Mouse (Mus musculus): ENCODE results near the gene Ptprc. TPM values are rescaled to one million over a fixed set of nuclear protein-coding genes. Genes with fewer than 3 reads are reported as not detected.
A peak's percentile ranks its signal among the peaks of the same experiment; 100 is the strongest.

Gene Ptprc
- total and polyA plus RNA-seq, 3 experiments = 5.0 to 8.0 (median 5.8) TPM

DNA sequence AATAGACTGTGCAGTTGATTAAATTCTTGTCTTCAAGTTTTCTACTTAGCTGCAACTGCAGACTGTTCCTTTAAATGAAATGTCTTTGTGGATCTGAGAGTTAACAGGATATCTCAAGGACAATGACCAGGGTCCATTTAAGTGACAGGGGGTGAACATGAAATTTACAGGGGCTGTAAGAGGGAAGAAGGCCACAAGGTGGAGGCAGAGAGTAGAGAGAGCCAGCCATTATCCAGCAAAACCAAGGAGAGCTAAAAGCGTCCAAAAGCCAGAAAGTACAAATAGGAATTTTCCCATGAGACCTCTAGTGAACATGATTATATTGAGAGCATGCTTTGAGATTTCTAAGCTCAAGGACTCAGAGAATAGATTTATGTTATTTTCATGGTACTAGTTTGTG, 89.7 kb downstream of the Ptprc start:
- no peak for DNase-seq
- 0% methylated on average over 1 of the region's 1 CpGs for WGBS
- no peak overlapping the region for H3K9ac ChIP-seq (ENCODE audit: low read depth, low read length)
- H3K4me3 ChIP-seq = no peak overlapping the region
- TF ChIP-seq POLR2A (IDR thresholded peaks at IDR 0.05; ENCODE audit: insufficient read depth, low read depth, low read length) = no peak
- TF ChIP-seq CTCF (IDR thresholded peaks at IDR 0.05) = peak; percentile 67
- H3K27ac ChIP-seq = no peak overlapping the region
- intact Hi-C loops (cut with DNase I) = no loop called here
- no peaks in the 10 kb centered on the region for H3K4me1 ChIP-seq (ENCODE audit: control insufficient read depth, insufficient read depth, low read length)
- H3K79me2 ChIP-seq (replicated peaks; ENCODE audit: control insufficient read depth, insufficient read depth, low read length) = no peaks in the 10 kb centered on the region
- H3K36me3 ChIP-seq (ENCODE audit: control insufficient read depth, insufficient read depth, low read length) = no peaks in the 10 kb centered on the region
- H3K27me3 ChIP-seq (ENCODE audit: control insufficient read depth, insufficient read depth, low read length) = no peaks in the 10 kb centered on the region

DNA sequence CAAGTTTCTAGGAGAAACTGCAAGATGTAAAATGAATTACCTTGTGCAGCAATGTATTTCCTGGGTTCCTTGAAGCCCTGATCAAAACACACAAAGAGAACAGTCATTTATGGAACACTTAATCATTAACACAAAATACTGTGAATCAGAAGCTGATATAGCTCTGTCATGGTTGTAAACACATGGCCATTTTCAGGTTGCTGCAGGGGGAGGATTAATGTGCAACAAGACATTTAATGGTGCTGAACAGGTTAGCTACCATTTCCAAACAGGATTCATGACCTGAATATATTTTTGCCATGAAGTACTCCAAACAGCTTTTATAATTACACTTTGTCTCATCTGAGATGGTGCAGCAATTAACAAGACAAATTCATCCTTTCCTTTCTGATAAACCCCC, 91.8 kb downstream of the Ptprc start:
- Histone ChIP-seq H3K4me1 (ENCODE audit: control insufficient read depth, insufficient read depth, low read length) (no peaks in the 10 kb centered on the region), H3K9ac (ENCODE audit: low read depth, low read length) (no peak overlapping the region), H3K27me3 (ENCODE audit: control insufficient read depth, insufficient read depth, low read length) (no peaks in the 10 kb centered on the region), H3K4me3 (no peak overlapping the region), H3K79me2 (replicated peaks; ENCODE audit: control insufficient read depth, insufficient read depth, low read length) (no peaks in the 10 kb centered on the region), H3K27ac (no peak overlapping the region), H3K36me3 (ENCODE audit: control insufficient read depth, insufficient read depth, low read length) (no peaks in the 10 kb centered on the region)
- no peak for DNase-seq
- TF ChIP-seq EP300 (IDR thresholded peaks at IDR 0.05; ENCODE audit: insufficient read depth, low read depth, low read length) (no peak), POLR2A (IDR thresholded peaks at IDR 0.05; ENCODE audit: insufficient read depth, low read depth, low read length) (no peak), CTCF (IDR thresholded peaks at IDR 0.05) (no peak)
- intact Hi-C loops (cut with DNase I) = no loop called here

DNA sequence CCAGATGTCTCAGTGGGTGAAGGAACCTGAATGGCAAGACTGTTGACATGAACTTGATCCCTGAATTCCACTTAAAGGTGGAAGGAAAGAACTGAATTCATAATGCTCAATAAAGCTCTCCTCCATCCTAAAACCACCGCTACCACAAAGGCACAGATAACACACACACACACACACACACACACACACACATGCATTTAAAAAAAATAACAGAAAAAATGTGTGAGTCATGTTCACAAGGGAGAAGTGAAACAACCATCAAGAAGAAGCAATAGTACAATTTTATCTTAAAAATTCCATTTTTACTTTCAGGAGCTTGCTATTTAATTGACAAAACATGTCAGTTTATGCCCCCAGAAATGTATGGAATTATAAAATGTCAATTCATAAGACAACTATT, 95.2 kb downstream of the Ptprc start:
- no peaks in the 10 kb centered on the region for H3K4me1 ChIP-seq (ENCODE audit: control insufficient read depth, insufficient read depth, low read length)
- H3K4me3 ChIP-seq = no peak overlapping the region
- no peak overlapping the region for H3K9ac ChIP-seq (ENCODE audit: low read depth, low read length)
- WGBS = 80% methylated on average over 1 of the region's 1 CpGs
- TF ChIP-seq POLR2A (IDR thresholded peaks at IDR 0.05; ENCODE audit: insufficient read depth, low read depth, low read length) = no peak
- TF ChIP-seq CTCF (IDR thresholded peaks at IDR 0.05) = no peak
- TF ChIP-seq EP300 (IDR thresholded peaks at IDR 0.05; ENCODE audit: insufficient read depth, low read depth, low read length) = no peak
- intact Hi-C loops (cut with DNase I) = no loop called here
- no peaks in the 10 kb centered on the region for H3K27me3 ChIP-seq (ENCODE audit: control insufficient read depth, insufficient read depth, low read length)
- H3K79me2 ChIP-seq (replicated peaks; ENCODE audit: control insufficient read depth, insufficient read depth, low read length) = no peaks in the 10 kb centered on the region
- H3K27ac ChIP-seq = no peak overlapping the region
- no peaks in the 10 kb centered on the region for H3K36me3 ChIP-seq (ENCODE audit: control insufficient read depth, insufficient read depth, low read length)
- DNase-seq = no peak

DNA sequence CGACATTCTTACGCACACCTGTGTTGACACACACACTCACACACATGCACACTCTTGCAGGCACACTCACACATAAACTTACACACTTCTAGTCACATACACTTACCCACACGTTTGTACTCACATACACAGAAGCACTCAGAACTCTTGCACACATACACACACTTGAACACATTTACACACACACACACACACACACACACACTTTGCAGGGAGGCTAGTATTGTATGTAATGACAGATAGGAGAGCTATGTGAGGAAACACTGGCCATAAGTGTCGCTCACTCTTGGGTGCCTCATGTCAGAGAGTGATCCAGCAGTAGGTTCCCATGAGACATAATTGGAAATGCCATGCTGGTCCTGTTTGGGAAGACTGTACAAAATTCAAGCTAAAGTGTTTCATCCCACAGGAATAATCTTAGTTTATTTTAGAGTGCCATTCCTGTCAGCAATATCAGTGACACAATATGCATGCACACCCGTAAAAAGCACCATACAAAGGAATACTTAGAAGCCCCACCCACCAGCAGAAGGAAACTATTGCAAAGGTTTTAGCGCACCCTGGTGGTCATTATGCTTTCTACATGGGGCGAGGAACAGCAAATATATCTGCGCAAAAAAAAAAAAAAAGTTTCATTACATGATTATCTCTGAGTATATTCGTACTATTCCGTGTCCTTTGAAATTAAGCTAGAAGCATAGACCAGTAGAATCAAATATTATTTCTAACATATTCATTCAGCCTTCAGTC, 131.1 kb downstream of the Ptprc start:
- Histone ChIP-seq H3K27me3 (ENCODE audit: control insufficient read depth, insufficient read depth, low read length) (no peaks in the 10 kb centered on the region), H3K36me3 (ENCODE audit: control insufficient read depth, insufficient read depth, low read length) (no peaks in the 10 kb centered on the region), H3K4me1 (ENCODE audit: control insufficient read depth, insufficient read depth, low read length) (peaks cover 2% of the 10 kb centered on the region), H3K27ac (no peak overlapping the region), H3K9ac (ENCODE audit: low read depth, low read length) (no peak overlapping the region), H3K4me3 (no peak overlapping the region), H3K79me2 (replicated peaks; ENCODE audit: control insufficient read depth, insufficient read depth, low read length) (no peaks in the 10 kb centered on the region)
- intact Hi-C loops (cut with DNase I) = loop anchor here (10.0 kb wide), 2 partner anchors 170 to 720 kb away; no protein-coding TSS in a partner anchor
- no peak for TF ChIP-seq EP300 (IDR thresholded peaks at IDR 0.05; ENCODE audit: insufficient read depth, low read depth, low read length)
- peak; percentile 90 for TF ChIP-seq CTCF (IDR thresholded peaks at IDR 0.05)
- peak; percentile 65 to 70 for DNase-seq
- 32% methylated on average over 10 of the region's 10 CpGs for WGBS

DNA sequence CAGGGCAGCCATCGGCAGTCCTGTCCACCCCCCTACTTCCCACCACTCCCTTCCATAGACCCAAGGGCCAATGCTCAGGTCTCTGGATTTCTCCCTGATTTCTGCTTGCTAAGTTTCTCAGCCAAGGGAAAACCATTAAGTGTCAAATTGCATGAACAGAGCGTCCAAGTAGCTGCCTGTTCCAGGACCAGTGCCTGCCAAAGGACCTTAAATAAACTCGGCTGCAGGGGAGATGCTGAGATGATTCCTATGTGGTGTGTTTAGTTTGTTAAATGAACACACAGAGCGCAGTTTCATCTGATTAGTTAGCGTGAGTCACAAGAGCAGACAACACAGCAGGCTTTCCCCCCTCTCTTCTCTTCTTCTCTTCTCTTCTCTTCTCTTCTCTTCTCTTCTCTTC, 135.0 kb downstream of the Ptprc start:
- no peak for TF ChIP-seq POLR2A (IDR thresholded peaks at IDR 0.05; ENCODE audit: insufficient read depth, low read depth, low read length)
- TF ChIP-seq CTCF (IDR thresholded peaks at IDR 0.05) = no peak
- no peak for TF ChIP-seq EP300 (IDR thresholded peaks at IDR 0.05; ENCODE audit: insufficient read depth, low read depth, low read length)
- H3K36me3 ChIP-seq (ENCODE audit: control insufficient read depth, insufficient read depth, low read length) = no peaks in the 10 kb centered on the region
- no peak overlapping the region for H3K4me3 ChIP-seq
- peaks cover 3% of the 10 kb centered on the region for H3K4me1 ChIP-seq (ENCODE audit: control insufficient read depth, insufficient read depth, low read length)
- intact Hi-C loops (cut with DNase I) = loop anchor here (10.0 kb wide), 2 partner anchors 166 to 716 kb away; no protein-coding TSS in a partner anchor
- no peaks in the 10 kb centered on the region for H3K79me2 ChIP-seq (replicated peaks; ENCODE audit: control insufficient read depth, insufficient read depth, low read length)
- H3K27me3 ChIP-seq (ENCODE audit: control insufficient read depth, insufficient read depth, low read length) = no peaks in the 10 kb centered on the region
- no peak overlapping the region for H3K27ac ChIP-seq
- no peak for DNase-seq
- 48% methylated on average over 5 of the region's 5 CpGs for WGBS
- no peak overlapping the region for H3K9ac ChIP-seq (ENCODE audit: low read depth, low read length)

DNA sequence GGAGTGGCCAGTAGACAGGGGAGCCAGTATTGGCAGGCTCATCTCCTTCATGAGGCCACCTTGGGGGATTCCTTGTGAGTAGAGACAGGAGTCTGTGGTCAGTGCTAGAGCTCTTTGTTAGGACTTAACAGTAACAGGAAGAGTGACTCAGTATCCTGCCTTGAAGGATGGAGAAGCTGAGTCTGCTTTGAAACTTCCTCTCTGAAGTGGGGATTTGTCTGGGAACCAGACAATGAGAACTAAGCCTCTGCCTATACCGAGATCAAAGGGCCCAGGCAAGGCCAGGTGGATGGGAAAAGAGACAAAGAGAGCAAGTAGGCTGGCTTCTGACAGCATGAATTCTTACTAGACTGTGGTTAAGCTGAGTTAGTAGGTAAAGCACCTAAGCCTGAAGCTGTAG, 136.3 kb downstream of the Ptprc start:
- no peak overlapping the region for H3K4me3 ChIP-seq

More for the DNA sequence above, 136.3 kb downstream of the Ptprc start:
- no peak for TF ChIP-seq POLR2A (IDR thresholded peaks at IDR 0.05; ENCODE audit: insufficient read depth, low read depth, low read length)
- TF ChIP-seq EP300 (IDR thresholded peaks at IDR 0.05; ENCODE audit: insufficient read depth, low read depth, low read length) = no peak
- no peak for TF ChIP-seq CTCF (IDR thresholded peaks at IDR 0.05)
- Histone ChIP-seq H3K36me3 (ENCODE audit: control insufficient read depth, insufficient read depth, low read length) (no peaks in the 10 kb centered on the region), H3K9ac (ENCODE audit: low read depth, low read length) (no peak overlapping the region), H3K4me1 (ENCODE audit: control insufficient read depth, insufficient read depth, low read length) (peaks cover 3% of the 10 kb centered on the region), H3K27ac (no peak overlapping the region), H3K79me2 (replicated peaks; ENCODE audit: control insufficient read depth, insufficient read depth, low read length) (no peaks in the 10 kb centered on the region), H3K27me3 (ENCODE audit: control insufficient read depth, insufficient read depth, low read length) (no peaks in the 10 kb centered on the region)
- 19% methylated on average over 1 of the region's 1 CpGs for WGBS
- intact Hi-C loops (cut with DNase I) = no loop called here
- DNase-seq = no peak

Measured in heart, adult 2 months (tissue).